Mouse (Mus musculus) C2C12 (cell line): Measurements from ENCODE around the gene Tm7sf2.

Source experiments
- CEBPB ChIP-seq: IDR thresholded peaks from one replicate; pipeline ENCODE4 v1.6.1; 2011; ENCODE audit warnings: low read depth, mild to moderate bottlenecking, control low read depth, moderate library complexity
- CTCF ChIP-seq: IDR thresholded peaks from one replicate; pipeline ENCODE4 v1.5.1; 2011; ENCODE audit not compliant: control insufficient read depth, insufficient read depth, insufficient read length
- MYOG ChIP-seq: IDR thresholded peaks from one replicate; pipeline ENCODE4 v1.6.1; 2011; ENCODE audit not compliant: control insufficient read depth, insufficient read length; ENCODE audit errors: extremely low read depth

GRCm38 (mm10) chr19:6057313-6058096, 10.7 kb downstream of the Tm7sf2 start, which contains the start of the genes Mrpl49 and Fau:
- TF ChIP-seq CTCF, result no peak
- no peak for TF ChIP-seq CEBPB
- TF ChIP-seq MYOG, result no peak
